26 mouse cellular contexts compared by ENCODE assay signal in genomic region chr1:22377652-22378051, GRCm38 (mm10).
DNase-seq lines count a peak whose midpoint lies in the region; ATAC-seq and TF ChIP-seq lines count a peak whose summit lies in the region.
"Had no signal": no experiment of that assay in that cellular context is flagged by ENCODE, and none has a peak within 500 bp of the region (broad histone marks: within the 10 kb centered on the region; RNA-seq: fewer than 3 reads in every experiment).

No protein-coding gene starts in this region.

- no peak for TF ChIP-seq EP300 in stomach, postnatal 0 days (optimal IDR thresholded peaks at IDR 0.05)

- no peak for TF ChIP-seq POLR2A in lung, adult 2 months (IDR thresholded peaks at IDR 0.05; ENCODE audit: borderline replicate concordance, extremely low read depth, low read depth, low read length)

- no peaks in the 10 kb centered on the region for H3K36me3 ChIP-seq in lung, embryonic 14.5 days (ENCODE audit: insufficient read depth)
- no peaks in the 10 kb centered on the region for H3K36me3 ChIP-seq in stomach, postnatal 0 days (ENCODE audit: control insufficient read depth, insufficient read depth, low read length)
- H3K36me3 ChIP-seq: forebrain, embryonic 12.5 days; hindbrain, embryonic 12.5 days; limb, embryonic 12.5 days; liver, embryonic 12.5 days; lung, embryonic 15.5 days; midbrain, embryonic 13.5 days had no signal

- no peak overlapping the region for H3K4me2 ChIP-seq in lung, embryonic 14.5 days
- H3K4me2 ChIP-seq in stomach, postnatal 0 days (replicated peaks; ENCODE audit: low read depth): no peak overlapping the region
- H3K4me2 ChIP-seq: forebrain, embryonic 12.5 days; hindbrain, embryonic 12.5 days; limb, embryonic 12.5 days; liver, embryonic 12.5 days; lung, embryonic 15.5 days; midbrain, embryonic 13.5 days had no signal

- no peaks in the 10 kb centered on the region for H3K27me3 ChIP-seq in lung, embryonic 14.5 days (ENCODE audit: insufficient read depth, low read length)
- H3K27me3 ChIP-seq in stomach, postnatal 0 days (ENCODE audit: control insufficient read depth, insufficient read depth, low read length): no peaks in the 10 kb centered on the region
- H3K27me3 ChIP-seq: forebrain, embryonic 12.5 days; hindbrain, embryonic 12.5 days; limb, embryonic 12.5 days; liver, embryonic 12.5 days; lung, embryonic 15.5 days; megakaryocyte, embryonic 14.5 days; midbrain, embryonic 13.5 days had no signal

- H3K4me3 ChIP-seq in lung, embryonic 14.5 days (ENCODE audit: low read depth, low read length): no peak overlapping the region
- H3K4me3 ChIP-seq in lung, adult 2 months (replicated peaks; ENCODE audit: extremely low read depth, low read depth, low read length): no peak overlapping the region
- no peak overlapping the region for H3K4me3 ChIP-seq in stomach, postnatal 0 days (ENCODE audit: low read depth, low read length)
- H3K4me3 ChIP-seq: forebrain, embryonic 12.5 days; hindbrain, embryonic 12.5 days; limb, embryonic 12.5 days; liver, embryonic 12.5 days; lung, embryonic 15.5 days; megakaryocyte, embryonic 14.5 days; midbrain, embryonic 13.5 days had no signal

- no peak overlapping the region for H3K9ac ChIP-seq in lung, embryonic 14.5 days
- H3K9ac ChIP-seq in stomach, postnatal 0 days (ENCODE audit: low read length): no peak overlapping the region
- H3K9ac ChIP-seq: forebrain, embryonic 12.5 days; hindbrain, embryonic 12.5 days; limb, embryonic 12.5 days; liver, embryonic 12.5 days; lung, embryonic 15.5 days; midbrain, embryonic 13.5 days had no signal

- WGBS in lung, embryonic 14.5 days: 69% methylated on average over 5 of the region's 5 CpGs
- WGBS in lung, adult 2 months: 73% methylated on average over 5 of the region's 5 CpGs
- 75% methylated on average over 5 of the region's 5 CpGs for WGBS in stomach, postnatal 0 days

- no peaks in the 10 kb centered on the region for H3K4me1 ChIP-seq in lung, embryonic 14.5 days (ENCODE audit: insufficient read depth)
- no peaks in the 10 kb centered on the region for H3K4me1 ChIP-seq in lung, adult 2 months (ENCODE audit: control insufficient read depth, insufficient read depth, low read length)
- no peaks in the 10 kb centered on the region for H3K4me1 ChIP-seq in stomach, postnatal 0 days (replicated peaks; ENCODE audit: control insufficient read depth, insufficient read depth)
- H3K4me1 ChIP-seq: forebrain, embryonic 12.5 days; limb, embryonic 12.5 days; liver, embryonic 12.5 days; lung, embryonic 15.5 days; megakaryocyte, embryonic 14.5 days had no signal

- no peak for DNase-seq in frontal cortex, postnatal 14 days (ENCODE audit: low spot score in 2 of 2)
- no peak for DNase-seq in lung, embryonic 14.5 days
- no peak for DNase-seq in lung, adult 2 months
- peak; percentile 55 for DNase-seq in R1 (ENCODE audit: low read depth, low spot score)
- DNase-seq in stomach, postnatal 0 days (ENCODE audit: low spot score): no peak
- no peak for DNase-seq in adrenal gland, postnatal 36 days
- no peak for DNase-seq in spleen, adult 18-20 months
- DNase-seq: adrenal gland, adult 8-10 months; B cell, adult 2 months; cerebellum, adult 18-20 months; gastrocnemius, postnatal 14 days; heart, adult 18-20 months; kidney, adult 2 months; lung, postnatal 36 days had no signal

- peak; percentile 36; the same call in 1 of the 2 replicates for ATAC-seq in frontal cortex, adult (ENCODE audit: low TSS enrichment)
- no peak for ATAC-seq in lung, embryonic 14.5 days (ENCODE audit: insufficient read depth)
- ATAC-seq in stomach, postnatal 0 days (ENCODE audit: low FRiP score, low TSS enrichment): no peak
- ATAC-seq: activated CD4-positive, CD25-positive, alpha-beta regulatory T cell, adult 4 months; inflammation-experienced regulatory T-cells, adult 6 months; liver, embryonic 12.5 days; midbrain, embryonic 13.5 days; Patski had no signal

- no peaks in the 10 kb centered on the region for H3K9me3 ChIP-seq in lung, embryonic 14.5 days (ENCODE audit: low read depth, low read length)
- H3K9me3 ChIP-seq in stomach, postnatal 0 days (ENCODE audit: control insufficient read depth, low read length): no peaks in the 10 kb centered on the region
- H3K9me3 ChIP-seq: forebrain, embryonic 12.5 days; hindbrain, embryonic 12.5 days; limb, embryonic 12.5 days; liver, embryonic 12.5 days; lung, embryonic 15.5 days; midbrain, embryonic 13.5 days had no signal

- no peak overlapping the region for H3K27ac ChIP-seq in lung, embryonic 14.5 days (ENCODE audit: low read depth)
- no peak overlapping the region for H3K27ac ChIP-seq in stomach, postnatal 0 days (replicated peaks)
- H3K27ac ChIP-seq: forebrain, embryonic 12.5 days; hindbrain, embryonic 12.5 days; kidney, postnatal 0 days; limb, embryonic 12.5 days; liver, embryonic 12.5 days; lung, embryonic 15.5 days; midbrain, embryonic 13.5 days had no signal

- 0 out of 2 replicates have a peak, but pooled peaks have one; percentile 11 for TF ChIP-seq CTCF in lung, embryonic 14.5 days (IDR thresholded peaks at IDR 0.05; ENCODE audit: low read depth)
- no peak for TF ChIP-seq CTCF in lung, adult 2 months (IDR thresholded peaks at IDR 0.05; ENCODE audit: insufficient read depth, low read length)
- TF ChIP-seq CTCF in stomach, postnatal 0 days (IDR thresholded peaks at IDR 0.05; ENCODE audit: low read depth): peak; percentile 24; the same call in 1 of the 2 replicates
